Mouse (Mus musculus): ENCODE data around the gene Ttll7.

Ttll7 gene

GRCm38 (mm10) chr3:146851966-146852891, at the start of gene Ttll7:
Ttll7 (plus strand) TSS chr3:146852367.
- CTCF ChIA-PET = no interaction called here

GRCm38 (mm10) chr3:146812041-146812878, 39.9 kb upstream of the Ttll7 start:
- CTCF ChIA-PET = no interaction called here

GRCm38 (mm10) chr3:146812901-146813393, 39.2 kb upstream of the Ttll7 start, which contains the start of gene Prkacb:
Prkacb (minus strand) TSS chr3:146812990.
- CTCF ChIA-PET = no interaction called here

- CTCF ChIA-PET = no interaction called here
These were observed 38.5 kb upstream of the Ttll7 start for GRCm38 (mm10) chr3:146813624-146814023.

GRCm38 (mm10) chr3:146820718-146821117, 31.4 kb upstream of the Ttll7 start:
- CTCF ChIA-PET = no interaction called here

- CTCF ChIA-PET = no interaction called here
These were observed 9.4 kb upstream of the Ttll7 start for GRCm38 (mm10) chr3:146842766-146843165.

- CTCF ChIA-PET = no interaction called here
These were observed 8.7 kb upstream of the Ttll7 start for GRCm38 (mm10) chr3:146843470-146843869.

- CTCF ChIA-PET = no interaction called here
These were observed 5.9 kb upstream of the Ttll7 start for GRCm38 (mm10) chr3:146846237-146846636.

GRCm38 (mm10) chr3:146848112-146848511, 4.1 kb upstream of the Ttll7 start:
- CTCF ChIA-PET = no interaction called here

- CTCF ChIA-PET = no interaction called here
These were observed 2.8 kb upstream of the Ttll7 start for GRCm38 (mm10) chr3:146849360-146849759.

- CTCF ChIA-PET = no interaction called here
These were observed 2.4 kb downstream of the Ttll7 start for GRCm38 (mm10) chr3:146854473-146855087.

GRCm38 (mm10) chr3:146857373-146857772, 5.2 kb downstream of the Ttll7 start:
- CTCF ChIA-PET = no interaction called here

- CTCF ChIA-PET = no interaction called here
These were observed 8.1 kb downstream of the Ttll7 start for GRCm38 (mm10) chr3:146860308-146860707.

- CTCF ChIA-PET = no interaction called here
These were observed 14.4 kb downstream of the Ttll7 start for GRCm38 (mm10) chr3:146866563-146866962.

- CTCF ChIA-PET = no interaction called here
These were observed 19.8 kb downstream of the Ttll7 start for GRCm38 (mm10) chr3:146871954-146872353.

GRCm38 (mm10) chr3:146875929-146876328, 23.8 kb downstream of the Ttll7 start:
- CTCF ChIA-PET = no interaction called here

- CTCF ChIA-PET = no interaction called here
These were observed 41.8 kb downstream of the Ttll7 start for GRCm38 (mm10) chr3:146893931-146894330.

- CTCF ChIA-PET = no interaction called here
These were observed 44.4 kb downstream of the Ttll7 start for GRCm38 (mm10) chr3:146896581-146896980.

- CTCF ChIA-PET = no interaction called here
These were observed 47.9 kb downstream of the Ttll7 start for GRCm38 (mm10) chr3:146900094-146900493.

GRCm38 (mm10) chr3:146901729-146902128, 49.6 kb downstream of the Ttll7 start:
- CTCF ChIA-PET = no interaction called here

GRCm38 (mm10) chr3:146905606-146906005, 53.4 kb downstream of the Ttll7 start:
- CTCF ChIA-PET = no interaction called here

GRCm38 (mm10) chr3:146908922-146909321, 56.8 kb downstream of the Ttll7 start:
- CTCF ChIA-PET = no interaction called here
